Mouse (Mus musculus): ENCODE results near the gene Dyrk1b.
A peak's percentile ranks its signal among the peaks of the same experiment; 100 is the strongest.
"Not testable (repeated sequence)": the region's sequence is repeated elsewhere in the genome, so short reads cannot be mapped to it uniquely, and the experiment has no call there.

Gene Dyrk1b

DNA sequence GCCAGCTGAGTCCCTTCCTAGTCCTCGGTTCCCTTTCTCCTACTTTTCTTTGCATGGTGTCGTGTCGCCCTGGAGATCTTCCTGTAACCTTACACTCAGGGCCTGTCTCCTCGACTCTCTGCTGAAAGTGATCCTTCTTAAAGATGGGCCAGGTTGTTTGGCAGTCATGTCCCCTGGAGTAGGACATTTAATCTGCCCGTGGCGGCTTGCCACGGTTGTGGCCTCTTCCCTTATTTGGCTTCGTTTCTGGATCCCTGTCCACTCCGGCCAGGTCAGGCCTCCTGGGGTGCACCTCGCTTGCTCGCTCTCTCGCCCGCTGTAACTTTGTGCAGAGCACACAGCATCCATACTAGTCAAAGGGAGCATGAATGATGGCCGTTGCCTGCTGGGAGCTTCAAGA is 17.3 kb downstream of the Dyrk1b start:
- DNase-seq, result no peak

- no peak for DNase-seq
Observed at GRCm38 (mm10) chr7:28199054-28199453, 19.8 kb downstream of the Dyrk1b start.

DNA sequence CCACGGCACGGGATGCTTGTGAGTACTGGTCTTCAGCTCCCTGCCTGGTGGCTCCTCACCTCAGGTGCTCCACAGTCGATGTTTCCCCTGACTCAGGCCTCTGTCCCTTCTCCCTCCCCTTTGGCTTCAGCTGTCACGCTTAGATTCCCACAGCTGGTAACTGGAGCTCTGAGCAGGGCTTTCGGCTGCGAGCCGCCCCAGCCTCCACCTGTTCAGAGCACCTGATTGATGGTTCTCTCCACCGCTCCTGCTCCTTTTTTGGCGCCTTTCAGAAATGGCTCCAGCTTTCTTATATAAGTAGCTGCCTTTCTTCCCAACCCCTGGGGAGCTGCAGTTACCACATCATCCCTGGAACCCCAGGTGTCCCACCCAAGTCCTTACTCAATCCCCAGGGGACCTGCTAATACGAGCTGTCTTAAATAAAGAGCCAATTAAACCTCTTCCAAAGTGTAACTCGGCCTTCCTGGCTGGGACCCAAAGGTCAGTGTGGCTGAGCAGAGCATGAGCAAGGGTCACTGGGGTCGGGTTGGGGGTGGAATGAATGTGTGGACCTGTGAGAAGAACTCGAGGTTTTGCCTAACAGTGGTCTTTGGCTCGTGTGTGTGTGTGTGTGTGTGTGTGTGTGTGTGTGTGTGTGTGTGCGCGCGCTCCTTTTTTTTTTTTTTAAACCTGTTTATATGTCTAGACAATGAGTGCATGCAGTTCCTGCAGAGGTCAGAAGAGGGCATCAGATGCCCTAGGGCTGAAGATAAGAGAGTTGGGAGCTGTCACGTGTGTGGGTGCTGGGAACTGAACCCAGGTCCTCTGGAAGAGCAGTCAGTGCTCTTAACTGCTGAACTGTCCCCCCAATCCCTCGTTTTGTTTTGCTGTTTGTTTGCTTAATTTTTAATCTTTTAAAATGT is 24.2 kb downstream of the Dyrk1b start:
- DNase-seq, result no peak

DNA sequence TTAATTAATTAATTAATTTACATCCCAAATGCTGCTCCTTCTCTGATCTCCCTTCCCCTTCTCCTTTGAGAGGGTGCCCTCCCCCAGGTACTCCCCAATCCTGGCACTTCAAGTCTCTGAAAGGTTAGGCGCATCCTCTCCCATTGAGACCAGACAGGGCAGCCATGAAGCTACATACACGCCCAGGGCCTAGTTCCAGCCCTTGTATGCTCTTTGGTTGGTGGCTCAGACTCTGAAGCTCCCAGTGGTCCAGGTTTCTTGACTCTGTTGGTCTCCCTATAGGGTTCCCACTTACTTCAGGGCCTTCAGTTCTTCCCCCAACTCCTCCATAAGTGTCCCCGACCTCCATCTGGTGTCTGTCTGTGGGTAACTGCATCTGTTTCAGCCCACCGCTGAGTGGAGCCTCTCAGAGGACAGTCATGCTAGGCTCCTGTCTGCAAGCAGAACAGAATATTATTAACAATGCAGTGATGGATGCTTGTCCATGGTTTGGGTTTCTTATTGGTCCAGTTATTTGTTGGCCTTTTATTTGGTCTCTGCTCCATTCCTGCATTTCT is 26.9 kb downstream of the Dyrk1b start:
- no peak for DNase-seq

DNA sequence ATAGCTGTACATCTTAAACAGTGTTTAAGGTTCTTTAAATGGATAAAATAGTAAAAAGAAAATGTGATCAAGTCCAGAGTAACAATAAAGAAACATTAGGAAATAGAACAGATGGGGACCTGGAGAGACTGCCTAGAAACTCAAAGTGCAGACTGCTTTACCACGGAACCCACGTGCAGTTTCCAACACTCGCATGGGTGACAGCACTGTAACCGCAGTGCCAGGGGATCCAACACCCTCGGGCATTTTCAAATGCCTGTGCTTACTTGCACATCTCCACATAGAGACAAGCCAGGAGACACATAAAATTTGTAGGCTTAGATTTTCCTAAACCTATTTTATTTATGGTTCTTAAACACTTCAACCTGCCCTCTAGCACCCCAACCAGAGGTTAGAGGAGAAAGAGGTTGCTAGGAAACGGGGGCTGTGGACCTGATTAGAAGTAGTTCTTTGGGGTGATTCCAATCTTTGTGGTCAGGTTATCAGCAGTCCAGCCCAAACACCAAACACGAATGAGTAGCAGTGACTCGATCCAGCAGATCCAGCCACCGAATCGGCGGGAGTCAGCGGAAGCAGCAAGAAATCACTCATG is 29.2 kb downstream of the Dyrk1b start:
- DNase-seq, result no peak

- peak; percentile 73 for DNase-seq
Observed at GRCm38 (mm10) chr7:28208988-28209508, 29.8 kb downstream of the Dyrk1b start.

- DNase-seq, result no peak
Observed at GRCm38 (mm10) chr7:28210731-28211130, 31.5 kb downstream of the Dyrk1b start.

DNA sequence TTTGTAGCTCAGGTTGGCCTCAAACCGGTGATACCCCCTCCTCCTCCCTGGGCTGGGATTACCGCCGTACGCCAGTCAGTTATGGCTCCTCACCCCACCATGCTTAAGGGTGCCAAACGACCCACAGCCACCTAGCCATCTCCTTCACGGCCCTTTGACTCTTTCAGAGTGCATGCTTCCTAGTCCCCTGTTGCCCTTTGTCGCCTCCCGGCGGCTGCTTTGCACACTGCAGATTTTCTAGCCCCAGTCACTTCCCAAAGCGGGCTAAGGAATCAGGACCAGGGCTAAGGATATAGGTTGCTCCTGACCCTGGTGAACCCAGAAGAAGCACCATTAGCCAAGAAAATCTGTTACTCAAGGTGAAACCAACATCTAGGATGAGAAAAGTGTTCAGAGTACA is 34.9 kb downstream of the Dyrk1b start:
- DNase-seq, result peak; percentile 56

DNA sequence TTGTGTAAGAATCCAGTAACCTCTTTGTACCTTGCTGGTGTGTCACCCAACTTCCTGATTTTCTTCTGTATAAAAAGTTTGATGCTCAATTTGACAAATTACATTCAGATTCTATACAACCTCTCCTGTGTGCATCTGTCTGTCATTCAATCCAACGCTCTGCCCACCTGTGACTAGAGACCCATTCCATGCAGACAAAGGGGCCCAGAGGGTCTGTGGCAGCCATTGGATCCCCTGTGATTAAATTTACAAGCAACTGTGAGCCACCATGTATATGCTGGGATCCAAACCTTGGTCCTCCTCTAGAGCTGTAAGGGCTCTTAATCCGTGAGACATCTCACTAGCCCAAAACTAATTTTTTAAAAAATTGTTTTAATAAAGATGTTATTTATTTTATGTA is 36.7 kb downstream of the Dyrk1b start:
- DNase-seq, result not testable (repeated sequence)

- DNase-seq, result not testable (repeated sequence)
Observed at GRCm38 (mm10) chr7:28217811-28218210, 38.5 kb downstream of the Dyrk1b start.

DNA sequence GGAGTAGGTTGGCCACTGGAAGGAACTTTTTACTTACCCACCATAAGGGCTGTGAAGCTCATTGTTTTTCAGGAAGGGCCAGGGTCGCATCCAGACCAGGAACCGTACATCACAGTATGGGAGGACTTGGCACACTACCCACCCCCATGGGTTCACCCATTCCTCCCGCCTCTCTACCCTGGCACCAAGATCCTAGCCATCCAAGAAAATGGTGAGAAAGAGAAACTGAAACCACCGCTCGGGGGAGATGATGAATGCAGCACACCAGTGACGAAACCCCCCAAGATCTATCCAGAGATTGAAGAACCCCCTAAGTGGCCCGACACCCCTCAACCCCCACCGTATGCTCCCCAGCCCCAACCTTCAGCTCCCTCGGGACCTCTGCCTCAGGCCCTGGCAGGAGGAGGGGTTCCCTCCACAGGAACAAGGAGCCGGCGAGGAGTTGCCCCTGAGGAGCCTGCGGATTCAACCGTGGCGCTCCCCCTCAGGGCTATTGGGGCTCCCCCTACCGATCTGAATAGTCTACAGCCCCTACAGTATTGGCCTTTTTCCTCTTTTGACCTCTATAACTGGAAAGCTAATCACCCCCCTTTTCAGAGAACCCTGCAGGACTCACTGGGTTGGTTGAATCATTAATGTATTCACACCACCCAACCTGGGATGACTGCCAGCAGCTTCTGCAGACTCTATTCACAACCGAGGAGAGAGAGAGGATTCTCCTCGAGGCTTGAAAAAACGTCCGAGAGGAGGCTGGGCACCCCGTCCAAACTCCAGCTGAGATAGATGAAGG is 39.9 kb downstream of the Dyrk1b start:
- DNase-seq, result peak; percentile 85

DNA sequence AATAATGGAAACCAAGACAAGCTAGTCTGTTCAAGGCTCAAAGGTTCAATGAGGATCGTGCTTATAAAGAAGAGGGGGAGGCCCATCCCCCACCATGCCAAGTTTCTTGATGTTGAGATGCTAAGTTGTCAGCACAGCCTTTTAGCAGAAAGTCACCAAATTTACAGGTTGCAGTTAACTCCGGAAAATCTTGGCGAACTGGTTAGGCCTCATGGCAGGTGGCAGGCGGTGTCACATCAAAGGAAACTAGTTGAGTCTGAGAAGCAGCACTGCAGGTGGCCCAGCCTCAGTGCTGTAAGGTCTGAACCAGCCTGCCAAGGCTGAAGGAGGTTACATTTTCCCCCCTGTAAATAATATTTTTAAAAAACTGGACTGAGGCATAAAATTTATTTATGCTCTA is 47.6 kb downstream of the Dyrk1b start:
- not testable (repeated sequence) for DNase-seq

DNA sequence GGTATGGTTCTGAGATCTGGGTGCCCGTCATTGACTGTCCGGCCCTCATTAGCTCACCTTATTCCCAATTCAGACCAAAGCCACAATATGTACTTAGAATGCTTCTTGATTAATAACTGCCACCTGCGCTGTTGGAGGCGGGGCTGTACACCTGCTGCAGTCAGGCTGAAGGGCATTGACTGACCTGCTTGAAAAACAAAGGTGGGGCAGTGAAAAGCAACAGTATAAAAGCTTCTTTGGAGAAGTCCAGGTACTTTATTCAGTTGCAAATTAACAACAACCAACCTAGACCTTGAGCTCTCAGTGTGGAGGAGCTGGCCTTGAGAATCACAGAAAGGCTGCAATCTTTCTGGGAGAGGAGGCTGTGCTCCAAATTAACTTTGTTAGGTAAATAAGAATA is 48.2 kb downstream of the Dyrk1b start:
- not testable (repeated sequence) for DNase-seq

Data from right cerebral cortex, postnatal 14 days (tissue).